Mouse (Mus musculus) left cerebral cortex, adult 18-20 months (tissue): ENCODE results near the gene Scfd2. TPM values are rescaled to one million over a fixed set of nuclear protein-coding genes. Genes with fewer than 3 reads are reported as not detected.

Experiments used
- DNase-seq, 2 experiments: peaks; one replicate each; pipeline ENCODE4 v3.0.0; 2021 to 2022; ENCODE audit warnings: low spot score in 2 of 2, mixed read lengths in 1 of 2
- total RNA-seq, 2 experiments: library from RNA; stranded (reverse); gene quantifications; 2 replicates each; pipeline ENCODE4 v1.2.3; 2021

Scfd2 gene
- total RNA-seq, 2 experiments from 2014 or later = 25.4 to 27.2 TPM

- peak in 1 of 2 experiments; percentile 53 for DNase-seq
Measured at GRCm38 (mm10) chr5:74207209-74207608, 324.4 kb downstream of the Scfd2 start.

GRCm38 (mm10) chr5:74206649-74207048 lies 324.9 kb downstream of the Scfd2 start:
- DNase-seq = no peak

- DNase-seq = no peak
Measured at GRCm38 (mm10) chr5:74206038-74206437, 325.5 kb downstream of the Scfd2 start.

GRCm38 (mm10) chr5:74205509-74205908 lies 326.1 kb downstream of the Scfd2 start:
- no peak for DNase-seq

- no peak for DNase-seq
Measured at GRCm38 (mm10) chr5:74204465-74204864, 327.1 kb downstream of the Scfd2 start.

- no peak for DNase-seq
Measured at GRCm38 (mm10) chr5:74202515-74202914, 329.0 kb downstream of the Scfd2 start.

GRCm38 (mm10) chr5:74201570-74202357 lies 329.8 kb downstream of the Scfd2 start:
- no peak for DNase-seq

- DNase-seq = no peak
Measured at GRCm38 (mm10) chr5:74200481-74200880, 331.1 kb downstream of the Scfd2 start.

- no peak for DNase-seq
Measured at GRCm38 (mm10) chr5:74199793-74200192, 331.8 kb downstream of the Scfd2 start.

GRCm38 (mm10) chr5:74198446-74198845 lies 333.1 kb downstream of the Scfd2 start:
- DNase-seq = no peak

GRCm38 (mm10) chr5:74197541-74198330 lies 333.8 kb downstream of the Scfd2 start:
- no peak for DNase-seq

GRCm38 (mm10) chr5:74196307-74196618 lies 335.3 kb downstream of the Scfd2 start:
- DNase-seq = no peak

- DNase-seq = no peak
Measured at GRCm38 (mm10) chr5:74195614-74196306, 335.8 kb downstream of the Scfd2 start.

GRCm38 (mm10) chr5:74194841-74195613 lies 336.5 kb downstream of the Scfd2 start, which contains the start of gene Rasl11b:
Rasl11b (plus strand) TSS chr5:74195286.
- DNase-seq = peak; percentile 96

- no peak for DNase-seq
Measured at GRCm38 (mm10) chr5:74194027-74194840, 337.3 kb downstream of the Scfd2 start.

GRCm38 (mm10) chr5:74193626-74194025 lies 337.9 kb downstream of the Scfd2 start:
- DNase-seq = no peak

- no peak for DNase-seq
Measured at GRCm38 (mm10) chr5:74193008-74193407, 338.6 kb downstream of the Scfd2 start.

- DNase-seq = no peak
Measured at GRCm38 (mm10) chr5:74190911-74191310, 340.6 kb downstream of the Scfd2 start.

GRCm38 (mm10) chr5:74190161-74190491 lies 341.4 kb downstream of the Scfd2 start:
- no peak for DNase-seq

GRCm38 (mm10) chr5:74189484-74190160 lies 341.9 kb downstream of the Scfd2 start:
- no peak for DNase-seq
